Mouse (Mus musculus) olfactory bulb, adult 2 months (tissue): Measurements from ENCODE around the gene Bcl2l12.

Source experiments
- CTCF ChIP-seq: fragments of 200-500 bp; IDR thresholded peaks from 2 replicates; pipeline ENCODE4 v1.5.1; 2012; ENCODE audit warnings: low read depth, mild to moderate bottlenecking, low read length, moderate library complexity; ENCODE audit not compliant: insufficient read depth
- POLR2A ChIP-seq: fragments of 200-500 bp; IDR thresholded peaks from 2 replicates; pipeline ENCODE4 v1.6.1; 2012; ENCODE audit warnings: mild to moderate bottlenecking, low read depth, low read length, moderate library complexity; ENCODE audit not compliant: insufficient read depth

DNA sequence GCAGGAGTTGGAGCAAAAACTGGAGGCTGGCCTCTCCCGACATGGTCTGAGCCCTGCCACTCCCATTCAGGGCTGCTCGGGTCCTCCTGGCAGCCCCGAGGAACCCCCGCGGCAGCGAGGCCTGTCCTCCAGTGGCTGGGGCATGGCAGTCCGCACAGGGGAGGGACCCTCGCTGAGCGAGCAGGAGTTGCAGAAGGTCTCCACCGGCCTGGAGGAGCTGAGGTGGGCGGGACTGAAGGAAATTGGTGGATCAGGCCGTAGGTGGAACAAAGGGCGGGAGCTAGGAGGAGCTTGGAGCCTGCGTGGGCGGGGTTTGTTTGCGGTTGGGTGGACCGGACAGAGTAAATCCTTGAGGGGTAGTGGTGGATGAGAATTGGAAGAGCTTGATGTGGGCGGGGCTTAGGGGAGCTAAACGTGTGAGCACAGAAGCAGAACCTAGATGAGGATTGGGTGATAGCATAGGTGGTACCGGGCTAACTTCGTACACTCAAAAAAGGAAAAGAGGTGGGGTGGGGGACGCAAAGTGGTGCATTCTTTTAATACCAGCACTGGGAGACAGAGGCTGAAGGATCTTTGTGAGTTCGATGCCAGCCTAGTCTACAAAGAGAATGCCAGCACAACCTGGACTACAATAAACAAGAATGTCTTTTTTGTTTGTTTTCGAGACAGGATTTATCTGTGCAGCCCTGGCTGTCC lies 45.8 kb downstream of the Bcl2l12 start:
- TF ChIP-seq CTCF (no peak), POLR2A (no peak)
